Mouse (Mus musculus): ENCODE measurements around the gene Epo.

DNA sequence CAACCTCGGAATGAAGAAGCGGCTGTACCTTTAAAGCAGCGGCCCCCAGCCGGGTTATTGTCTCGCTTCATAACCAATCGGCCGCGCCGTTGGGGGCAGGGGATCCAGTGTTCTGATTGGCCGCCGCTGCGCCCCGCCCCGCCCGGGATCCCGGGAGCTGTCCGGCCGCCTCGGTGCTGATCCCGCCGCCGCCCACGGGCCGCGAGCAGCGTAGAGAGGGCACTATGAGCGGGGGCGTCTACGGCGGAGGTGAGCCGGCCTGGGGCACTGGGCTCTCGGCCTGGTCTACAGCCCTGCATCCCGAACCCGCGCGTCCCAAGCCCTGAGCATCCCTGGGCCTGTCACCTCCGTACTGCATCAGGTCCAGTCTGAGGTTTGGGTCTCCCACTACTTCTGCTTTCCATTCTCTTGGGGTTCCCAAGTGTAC is 20.4 kb upstream of the Epo start, which contains the start of gene Actl6b:
- TF ChIP-seq CTCF (IDR thresholded peaks at IDR 0.05; ENCODE audit: control insufficient read depth, insufficient read depth, insufficient read length) (no peak), CEBPB (IDR thresholded peaks at IDR 0.05; ENCODE audit: low read depth) (no peak)

All from C2C12 (cell line).